Mouse (Mus musculus) lung, postnatal 36 days (tissue): ENCODE measurements at regions not wholly inside any gene's neighbourhood (a gene's known extent, or its start where the extent isn't known, plus 50 kb on each side); places are given as distances from the start of the nearest gene placed in this dataset.

Experiments used
- DNase-seq: peaks from one replicate; pipeline ENCODE4 v3.0.0; 2022; ENCODE audit warnings: mixed read lengths

DNA sequence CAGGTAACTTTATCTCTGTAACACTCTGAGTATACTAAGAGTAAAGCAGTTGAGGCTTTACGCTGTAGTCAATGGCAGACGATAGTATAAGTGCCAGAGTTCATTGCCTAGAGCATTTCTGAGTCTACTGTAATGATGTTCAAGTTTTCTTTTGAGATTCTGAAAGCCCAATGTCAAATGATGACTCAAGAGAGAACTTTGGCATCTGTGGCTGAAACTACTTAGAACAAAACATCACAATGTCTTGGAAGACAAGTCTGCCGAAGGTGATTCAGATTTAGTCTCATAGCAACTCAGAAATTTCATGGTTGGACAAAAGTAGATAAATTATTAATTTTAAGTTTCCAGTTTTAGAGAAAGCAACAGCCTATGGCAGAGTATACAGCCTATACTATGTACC lies 474.2 kb upstream of the A1bg start:
- no peak for DNase-seq

DNA sequence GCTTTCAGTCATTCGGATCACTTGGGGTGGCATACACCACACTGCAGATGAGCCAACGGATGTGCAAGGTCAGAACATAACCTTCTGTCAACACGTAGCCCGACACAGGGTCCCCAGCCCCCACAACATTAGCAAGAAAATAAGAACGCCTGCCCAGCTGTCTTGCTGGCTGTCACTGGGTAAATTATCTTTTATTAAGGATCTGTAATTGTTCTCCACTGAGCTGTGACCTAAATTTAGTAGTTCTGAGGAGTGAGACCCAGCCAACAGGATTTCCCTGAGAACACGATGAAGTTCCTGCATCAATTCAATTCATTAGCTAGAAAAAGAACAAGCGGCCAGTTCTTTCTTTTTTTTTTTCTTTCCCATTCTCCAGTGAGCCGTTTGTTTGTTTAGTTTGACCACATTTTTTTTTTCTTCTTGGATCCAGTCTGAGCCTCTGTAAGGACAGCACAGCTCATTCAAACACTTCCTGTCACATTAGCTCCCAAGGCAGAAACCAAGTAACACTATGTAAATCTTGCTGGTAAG lies 472.5 kb upstream of the A1bg start:
- DNase-seq: peak; percentile 35

DNA sequence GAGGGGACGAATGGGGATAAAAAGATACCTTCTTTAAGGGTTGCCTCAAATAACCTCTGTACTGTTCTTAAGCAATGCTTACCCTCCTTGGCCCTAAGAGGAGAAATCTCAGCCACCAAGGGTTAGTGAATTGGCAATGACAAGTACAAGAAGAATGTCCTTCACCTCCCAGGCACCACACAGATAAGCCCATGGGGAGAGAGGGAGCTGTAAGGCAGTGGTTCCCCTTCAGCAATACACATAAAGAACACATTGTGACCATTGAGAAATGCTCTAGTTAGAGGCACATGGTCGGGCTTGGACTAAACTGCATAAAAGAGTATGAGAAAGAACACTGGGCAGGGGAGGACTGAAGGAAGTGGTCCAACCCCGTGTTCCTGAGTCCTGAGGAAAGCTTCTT lies 457.9 kb upstream of the A1bg start:
- no peak for DNase-seq

GRCm38 (mm10) chr15:61366276-61366675 lies 443.5 kb upstream of the A1bg start:
- peak; percentile 19 for DNase-seq

DNA sequence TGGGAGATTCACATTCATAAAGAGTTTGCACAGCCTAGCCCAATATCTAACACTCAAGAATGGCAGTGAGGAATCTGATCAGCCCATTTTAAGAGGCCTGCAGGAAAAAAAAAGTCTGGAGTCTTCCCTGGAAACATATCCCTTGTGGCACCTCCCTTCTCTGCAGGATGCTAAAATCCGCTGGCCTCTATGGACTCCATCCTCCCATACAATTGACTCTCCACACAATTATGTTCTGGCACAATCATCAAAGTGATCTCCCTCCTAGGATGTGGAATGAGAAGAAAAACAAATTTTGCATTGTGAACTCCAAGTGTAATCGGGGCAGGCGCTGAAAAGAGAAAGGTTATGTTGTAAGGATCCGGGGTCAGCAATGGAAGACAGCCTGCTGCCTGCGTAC lies 442.7 kb upstream of the A1bg start:
- DNase-seq: no peak

- no peak for DNase-seq
Measured at GRCm38 (mm10) chr15:61364461-61364860, 441.6 kb upstream of the A1bg start.

DNA sequence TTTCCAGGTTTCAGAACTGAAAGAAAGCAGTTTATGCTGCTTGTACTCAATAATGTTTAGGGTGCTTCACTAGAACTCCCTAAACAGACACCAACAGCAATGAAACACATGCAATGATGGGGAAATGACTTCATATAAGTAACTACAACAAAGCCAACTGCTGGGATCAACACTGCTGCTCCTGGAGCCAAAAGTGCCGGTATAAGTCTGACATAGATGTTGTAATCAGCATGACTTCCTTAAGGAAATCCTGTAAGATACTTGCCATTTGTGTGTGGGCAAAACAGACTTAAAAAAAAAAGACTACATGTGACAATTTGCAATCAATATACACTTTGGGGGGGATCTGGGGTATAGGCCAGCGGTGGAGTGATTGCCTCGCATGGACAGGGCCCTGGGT lies 438.4 kb upstream of the A1bg start:
- no peak for DNase-seq

GRCm38 (mm10) chr15:61355344-61355743 lies 432.5 kb upstream of the A1bg start:
- DNase-seq: no peak

DNA sequence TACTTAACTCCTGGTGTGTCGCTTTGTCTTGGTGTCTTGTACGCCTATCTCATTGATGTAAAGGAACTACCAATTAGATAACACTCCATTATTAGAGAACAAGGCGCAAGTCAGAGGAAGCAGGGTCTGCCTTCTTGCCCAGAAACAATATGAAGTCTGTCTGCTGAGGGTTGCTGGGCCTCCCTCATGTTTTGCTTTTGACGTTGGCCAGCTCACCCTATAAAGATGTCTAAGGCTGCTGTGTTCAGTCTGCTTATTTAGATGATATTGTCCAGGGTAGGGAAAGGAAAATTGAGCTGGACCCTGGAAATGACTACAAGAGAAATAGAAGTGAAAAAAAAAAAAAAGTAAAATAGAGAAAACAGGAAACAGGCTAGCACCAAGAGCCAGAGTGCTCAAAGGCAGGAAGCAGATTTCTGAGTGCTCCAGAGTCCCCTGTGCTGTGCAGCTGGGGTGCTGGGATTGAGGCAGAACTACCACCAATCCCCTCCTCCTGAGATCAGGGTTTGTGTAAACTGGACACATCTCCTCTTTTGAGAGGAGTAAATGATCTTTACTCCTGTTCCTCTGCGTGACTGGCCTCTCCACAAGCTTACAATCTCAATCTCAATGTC lies 429.0 kb upstream of the A1bg start:
- DNase-seq: no peak

DNA sequence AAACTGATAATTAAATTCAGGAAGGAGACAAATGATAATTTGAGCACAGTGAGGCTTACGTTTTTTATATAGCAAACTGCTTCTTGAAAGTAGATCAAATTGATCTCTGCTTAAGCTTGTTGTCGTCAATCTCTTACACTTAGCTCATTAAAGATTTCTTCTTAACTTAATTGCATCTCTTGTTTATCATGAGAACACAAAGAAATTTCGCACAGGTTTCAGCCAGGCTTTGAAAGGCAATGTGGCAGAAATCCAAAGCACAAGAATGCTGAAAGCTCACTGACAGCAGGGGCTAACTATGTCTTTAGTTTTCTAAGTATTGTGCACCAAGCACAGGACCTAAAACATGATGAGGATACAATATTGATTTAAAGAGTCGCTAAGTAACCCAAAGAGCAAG lies 422.3 kb upstream of the A1bg start:
- no peak for DNase-seq

- no peak for DNase-seq
Measured at GRCm38 (mm10) chr15:61342618-61343017, 419.8 kb upstream of the A1bg start.

DNA sequence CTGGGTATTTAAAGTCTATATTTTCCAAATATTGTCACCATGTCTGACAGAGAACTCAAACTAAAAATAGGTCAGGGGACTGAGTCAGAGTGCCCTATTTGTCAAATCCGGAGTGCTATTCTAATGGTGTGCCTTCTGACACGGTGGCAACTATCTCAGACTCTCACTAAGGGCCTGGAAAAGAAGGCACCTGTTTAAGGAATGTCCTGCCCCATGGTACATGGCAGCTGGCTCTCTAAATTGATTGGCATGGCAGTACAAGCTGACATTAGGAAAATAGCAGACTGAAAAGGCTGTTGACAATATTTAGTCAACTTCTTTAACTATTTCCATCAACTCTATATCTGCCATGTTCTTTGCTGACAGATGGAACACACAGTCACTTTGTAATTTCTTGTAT lies 405.1 kb upstream of the A1bg start:
- no peak for DNase-seq

DNA sequence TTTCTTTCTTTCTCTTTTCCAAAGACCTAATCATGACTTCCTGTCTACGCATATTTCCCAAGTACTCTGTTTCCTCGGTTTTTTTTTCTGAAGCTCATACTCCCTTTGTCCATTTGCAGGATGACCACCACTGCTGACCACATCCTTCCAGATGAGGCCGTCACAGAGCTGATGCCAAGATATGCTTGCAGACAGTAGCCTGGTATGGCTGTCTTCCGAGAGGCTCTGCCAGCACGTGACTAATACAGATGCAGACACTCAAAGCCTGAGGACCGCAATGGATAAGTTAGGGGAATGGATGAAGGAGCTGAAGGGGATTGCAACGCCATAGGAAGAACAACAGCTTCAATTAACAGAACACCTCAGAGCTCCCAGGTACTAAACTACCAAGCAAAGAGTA lies 399.4 kb upstream of the A1bg start:
- DNase-seq: no peak

- DNase-seq: no peak
Measured at GRCm38 (mm10) chr15:61309452-61310165, 386.8 kb upstream of the A1bg start.

DNA sequence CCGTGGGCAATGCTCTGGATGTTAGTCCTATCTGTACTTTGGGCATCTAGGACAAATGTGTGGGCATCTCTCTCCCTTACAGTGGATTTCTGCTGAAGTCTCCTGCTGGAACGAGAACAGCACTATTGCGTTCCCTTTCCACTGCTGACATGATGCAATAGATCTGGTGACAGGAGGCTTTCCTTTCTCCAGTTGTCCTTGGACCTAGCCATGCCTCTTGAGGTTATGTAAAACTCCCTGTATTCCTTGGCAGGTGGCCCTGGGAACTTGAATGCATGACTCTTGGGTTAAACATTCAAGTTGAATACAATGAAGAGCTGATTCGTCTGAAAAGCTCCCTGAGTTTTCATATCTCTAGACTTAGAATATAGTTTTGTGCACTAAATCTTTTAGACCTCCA lies 386.1 kb upstream of the A1bg start:
- DNase-seq: peak; percentile 89

DNA sequence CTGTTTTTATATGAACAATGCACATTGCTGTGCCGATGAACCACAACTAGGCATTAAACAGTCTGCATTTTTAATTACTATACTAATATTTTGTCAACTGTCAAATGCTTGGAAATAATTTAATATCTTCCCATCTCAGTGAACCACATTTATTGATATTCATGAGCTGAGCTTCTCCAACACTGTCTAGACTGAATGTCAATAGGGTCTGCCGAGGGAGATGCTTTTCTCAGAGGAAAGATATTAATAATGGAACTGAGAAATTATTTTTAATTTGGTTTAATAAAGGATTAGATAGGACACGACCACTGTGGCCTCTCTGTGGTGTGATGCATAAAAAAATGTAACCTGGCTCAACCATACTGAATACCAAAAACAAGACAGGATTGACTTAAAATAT lies 381.7 kb upstream of the A1bg start:
- DNase-seq: no peak

- DNase-seq: no peak
Measured at GRCm38 (mm10) chr15:61299796-61300195, 377.0 kb upstream of the A1bg start.

DNA sequence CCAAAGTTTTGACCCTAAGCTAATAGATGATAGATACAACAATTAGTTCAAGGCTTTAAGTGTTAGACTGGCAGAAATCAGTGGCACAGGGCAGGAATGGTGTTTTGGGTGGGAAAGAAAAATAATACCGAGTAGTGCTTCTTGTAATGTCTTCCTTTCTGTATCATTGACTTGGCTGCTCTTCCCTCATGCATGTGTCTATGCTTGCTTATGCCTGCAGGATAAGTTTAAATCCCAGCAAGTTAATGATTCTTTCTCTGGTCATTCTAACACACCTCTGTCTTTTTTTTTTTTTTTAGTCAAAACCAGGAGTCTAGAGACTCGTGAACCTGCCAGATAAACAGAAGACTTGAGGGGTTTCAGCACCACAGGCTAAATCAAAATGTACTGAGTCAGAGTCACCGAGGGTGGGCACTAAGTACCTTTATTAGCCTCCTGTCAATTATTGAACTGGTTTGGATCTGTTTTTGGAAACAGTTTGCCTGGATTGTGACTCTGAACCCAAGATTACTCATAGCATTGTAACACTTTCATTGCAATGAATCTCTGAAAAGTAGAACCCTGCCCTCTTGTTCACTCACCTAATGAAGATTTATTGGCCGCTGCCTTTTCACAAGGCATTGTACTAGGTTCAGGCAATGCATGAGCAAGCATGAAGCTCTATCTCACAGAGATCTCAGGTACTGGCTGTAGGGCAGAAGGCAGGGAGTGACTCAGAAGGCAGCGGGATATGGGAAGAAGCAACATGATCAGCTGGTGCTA lies 374.8 kb upstream of the A1bg start:
- no peak for DNase-seq

DNA sequence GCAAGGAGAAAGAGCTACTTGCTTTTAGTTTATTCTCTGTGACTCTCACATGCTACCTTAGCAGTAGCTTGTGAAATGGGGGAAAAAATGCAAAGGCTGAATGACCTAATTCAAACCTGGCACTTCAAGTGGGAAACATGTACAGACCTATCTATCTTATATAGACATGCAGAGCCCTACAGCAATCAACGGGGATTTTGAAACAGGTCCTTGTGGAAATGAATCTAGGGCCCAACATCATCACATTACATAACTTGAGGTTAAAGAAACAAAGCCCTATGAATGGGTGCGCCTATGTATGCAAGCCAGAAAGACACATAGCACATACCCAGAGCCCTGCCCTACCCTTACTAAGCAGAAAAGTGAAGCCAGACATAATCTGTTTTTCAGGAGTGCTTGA lies 371.8 kb upstream of the A1bg start:
- no peak for DNase-seq

- no peak for DNase-seq
Measured at GRCm38 (mm10) chr15:61294131-61294530, 371.3 kb upstream of the A1bg start.

GRCm38 (mm10) chr15:61268766-61269165 lies 346.0 kb upstream of the A1bg start:
- DNase-seq: no peak

GRCm38 (mm10) chr15:61259047-61259446 lies 336.2 kb upstream of the A1bg start:
- DNase-seq: no peak

DNA sequence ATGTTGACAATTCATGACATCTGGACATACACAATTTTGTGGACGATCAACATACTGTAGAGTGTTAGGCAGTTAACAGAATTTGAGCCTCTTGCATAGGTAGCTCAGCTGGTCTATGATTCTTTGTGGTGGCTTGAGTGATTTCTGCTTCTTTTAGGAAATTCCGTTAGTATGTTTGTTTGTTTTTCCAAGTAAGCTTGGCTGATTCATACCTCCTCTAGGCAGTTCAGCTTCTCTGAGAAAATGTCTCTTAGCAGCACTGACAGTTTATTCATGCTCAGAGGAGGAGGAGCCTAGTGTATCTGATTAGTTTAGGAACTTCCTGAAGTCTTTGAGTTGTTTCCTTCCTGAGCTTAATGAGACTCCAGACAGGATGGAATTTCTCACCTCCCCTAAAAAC lies 321.7 kb upstream of the A1bg start:
- DNase-seq: no peak

DNA sequence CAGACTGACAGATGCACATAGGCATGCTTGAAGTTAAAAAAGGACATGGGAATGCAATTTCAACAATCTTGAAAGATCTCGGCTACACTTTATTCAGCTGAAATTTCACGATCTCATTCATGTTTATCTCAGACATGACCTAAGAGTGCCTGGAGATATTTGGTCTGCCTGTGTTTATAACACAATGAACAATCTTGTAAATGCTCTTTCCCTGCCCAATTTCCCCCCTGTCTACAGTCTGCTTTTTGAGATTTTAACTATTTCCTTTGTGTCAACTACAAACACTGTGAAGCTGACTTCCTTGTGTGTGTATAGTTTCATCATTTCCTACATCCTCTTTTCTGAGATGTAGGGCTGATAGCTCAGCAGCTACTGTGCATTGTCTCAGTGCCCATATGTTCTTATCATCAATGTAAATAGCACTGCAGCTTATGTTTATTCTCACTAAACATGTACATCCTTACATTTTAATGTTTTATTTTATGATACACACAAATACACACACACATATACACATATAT lies 319.4 kb upstream of the A1bg start:
- no peak for DNase-seq
